Mouse (Mus musculus) embryo, embryonic 11.5 days (tissue): ENCODE results near the gene Insyn1.

Experiments used
- DNase-seq: peaks from one replicate; pipeline ENCODE4 v3.0.0-alpha.2; 2012; ENCODE audit warnings: low read depth, low spot score

Gene Insyn1

DNA sequence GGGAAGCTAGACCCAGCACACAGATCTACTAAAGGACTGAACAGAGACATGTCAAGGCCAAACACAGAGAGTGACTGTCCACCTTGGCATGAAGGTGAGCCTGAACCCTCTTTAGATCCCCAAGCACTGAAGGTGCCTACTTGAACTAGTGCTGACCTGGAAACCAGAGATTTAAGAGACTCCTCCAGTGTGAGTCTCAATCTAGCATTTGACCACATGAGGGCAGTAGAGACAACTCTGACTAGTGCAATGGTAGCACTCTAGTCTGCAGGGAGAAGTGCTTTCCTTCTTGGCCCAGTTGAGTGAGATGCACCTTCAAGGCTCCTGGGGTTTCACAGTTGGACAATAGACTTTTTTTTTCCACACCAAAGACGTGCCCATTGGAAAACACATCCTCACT, 46.4 kb downstream of the Insyn1 start:
- peak; percentile 52 for DNase-seq

GRCm38 (mm10) chr9:58535447-58536134, 47.2 kb downstream of the Insyn1 start:
- DNase-seq: no peak

- no peak for DNase-seq
These were observed 49.4 kb downstream of the Insyn1 start for GRCm38 (mm10) chr9:58537774-58538173.

GRCm38 (mm10) chr9:58539886-58540285, 51.5 kb downstream of the Insyn1 start:
- DNase-seq: peak; percentile 57

- DNase-seq: no peak
These were observed 53.5 kb downstream of the Insyn1 start for GRCm38 (mm10) chr9:58541895-58542338.

GRCm38 (mm10) chr9:58544879-58545324, 56.5 kb downstream of the Insyn1 start:
- no peak for DNase-seq

DNA sequence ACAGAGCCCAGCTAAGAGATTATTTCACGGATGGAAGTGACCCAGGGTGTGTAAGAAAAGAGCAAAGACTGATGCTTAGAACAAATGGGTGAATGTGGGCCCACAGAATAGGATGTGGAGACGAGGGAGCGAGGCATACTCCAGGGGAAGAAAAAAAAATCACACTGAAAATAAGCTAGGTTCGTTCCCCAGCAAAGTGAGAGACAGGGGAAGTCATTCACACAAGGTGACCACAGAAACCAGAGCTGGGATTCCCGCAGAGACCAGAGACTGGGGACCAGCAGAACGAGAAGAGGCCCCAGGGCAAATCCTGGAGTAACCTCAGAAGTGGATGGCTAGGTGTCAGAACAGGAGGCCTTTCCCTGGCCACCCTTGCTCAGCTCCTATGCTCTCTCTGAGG, 57.0 kb downstream of the Insyn1 start:
- DNase-seq: no peak

DNA sequence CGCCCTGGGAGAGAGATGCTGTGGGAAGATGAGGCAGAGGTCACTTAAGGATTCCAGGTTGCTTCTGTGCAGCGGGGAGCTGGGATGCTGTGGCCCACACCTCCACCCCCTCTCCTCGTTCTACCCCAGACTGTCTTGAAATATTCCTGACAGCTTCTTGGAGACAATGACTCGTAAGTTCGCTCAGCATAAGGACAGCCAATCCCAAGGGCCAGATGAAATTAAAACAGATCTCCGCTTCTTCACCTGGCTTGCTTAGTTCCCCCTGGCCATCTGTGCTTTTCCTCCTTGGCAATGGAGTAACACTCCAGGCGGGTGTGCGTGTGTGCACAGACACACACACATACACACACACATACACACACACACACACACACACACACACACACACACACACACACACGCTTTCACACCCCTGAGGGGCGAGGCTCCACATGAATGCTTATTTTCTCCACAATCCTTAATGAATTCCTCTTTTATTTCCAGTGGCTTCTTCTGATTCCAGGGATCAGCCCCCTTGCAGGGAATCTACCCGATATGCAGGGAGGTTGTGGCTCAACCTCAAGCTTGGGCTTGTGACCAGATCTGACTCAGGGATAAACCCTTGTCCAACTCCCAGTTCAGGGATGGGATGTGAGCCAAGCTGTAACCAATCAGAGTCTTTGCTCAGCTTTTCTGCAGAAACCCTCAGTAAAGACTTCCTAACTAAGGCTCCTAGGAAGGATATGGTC, 58.4 kb downstream of the Insyn1 start:
- no peak for DNase-seq

GRCm38 (mm10) chr9:58548897-58549296, 60.5 kb downstream of the Insyn1 start:
- DNase-seq: no peak
